Mouse (Mus musculus) embryonic facial prominence, embryonic 10.5 days (tissue): ENCODE measurements around the gene Rps6ka5. TPM values are rescaled to one million over a fixed set of nuclear protein-coding genes. Genes with fewer than 3 reads are reported as not detected.

Source experiments
- DNase-seq: peaks from one replicate; pipeline ENCODE4 v3.0.0-alpha.2; 2017; ENCODE audit warnings: low spot score
- H3K27ac ChIP-seq: fragments of 300-500 bp; sonication (generic); replicated peaks from 2 replicates; pipeline ENCODE4 v1.5.1; 2016; ENCODE audit warnings: mild to moderate bottlenecking
- H3K27me3 ChIP-seq: fragments of 300-500 bp; sonication (generic); replicated peaks from 2 replicates; pipeline ENCODE4 v1.6.1; 2016; ENCODE audit warnings: low read depth, mild to moderate bottlenecking; ENCODE audit not compliant: poor library complexity, severe bottlenecking
- H3K36me3 ChIP-seq: fragments of 300-500 bp; sonication (generic); replicated peaks from 2 replicates; pipeline ENCODE4 v1.6.1; 2016; ENCODE audit warnings: mild to moderate bottlenecking, moderate library complexity
- H3K4me1 ChIP-seq: fragments of 300-500 bp; sonication (generic); 2 replicates; pipeline ENCODE4 v1.6.1; 2016
- H3K4me3 ChIP-seq: fragments of 300-500 bp; sonication (generic); 2 replicates; pipeline ENCODE4 v1.5.1; 2016; ENCODE audit warnings: mild to moderate bottlenecking, moderate library complexity
- H3K9me3 ChIP-seq: fragments of 300-500 bp; sonication (generic); 2 replicates; pipeline ENCODE4 v1.6.1; 2016; ENCODE audit warnings: mild to moderate bottlenecking
- WGBS: fragments of 180-500 bp; shearing (Covaris S2); methylation state at CpG from one replicate; pipeline ENCODE4 v1.1.7; 2016; 5-methylcytosine and 5-hydroxymethylcytosine counted together
- polyA plus RNA-seq: library from polyadenylated mRNA; unstranded; fragments of >200 nt; fragmentation: Nextera tagmentation; extraction: Ambion mirVana; gene quantifications from 2 replicates; pipeline ENCODE4 v1.2.1, GENCODE M21; 2016

Gene Rps6ka5
- polyA plus RNA-seq, 1 experiment from 2014 or later, result 3.6 TPM

- WGBS, result 85% methylated on average over 4 of the region's 4 CpGs
- peaks cover 49% of the 10 kb centered on the region for H3K36me3 ChIP-seq
- DNase-seq, result no peak
- no peaks in the 10 kb centered on the region for H3K9me3 ChIP-seq
- H3K4me3 ChIP-seq, result no peak overlapping the region
- peaks cover 21% of the 10 kb centered on the region for H3K4me1 ChIP-seq
- no peaks in the 10 kb centered on the region for H3K27me3 ChIP-seq
- no peak overlapping the region for H3K27ac ChIP-seq
Observed at GRCm38 (mm10) chr12:100515493-100515892, 211.3 kb downstream of the Rps6ka5 start.

- Histone ChIP-seq H3K27ac (no peak overlapping the region), H3K4me3 (no peak overlapping the region), H3K9me3 (no peaks in the 10 kb centered on the region), H3K36me3 (peaks cover 51% of the 10 kb centered on the region), H3K27me3 (no peaks in the 10 kb centered on the region), H3K4me1 (peaks cover 15% of the 10 kb centered on the region)
- WGBS, result 79% methylated on average over 1 of the region's 1 CpGs
- DNase-seq, result no peak
Observed at GRCm38 (mm10) chr12:100514611-100515010, 212.2 kb downstream of the Rps6ka5 start.

GRCm38 (mm10) chr12:100513131-100513530 lies 213.7 kb downstream of the Rps6ka5 start:
- 94% methylated on average over 5 of the region's 5 CpGs for WGBS
- Histone ChIP-seq H3K4me3 (no peak overlapping the region), H3K27me3 (no peaks in the 10 kb centered on the region), H3K36me3 (peaks cover 55% of the 10 kb centered on the region), H3K9me3 (no peaks in the 10 kb centered on the region), H3K27ac (no peak overlapping the region), H3K4me1 (peaks cover under 1% of the 10 kb centered on the region; the same call in 1 of the 2 replicates)
- DNase-seq, result no peak

- WGBS, result 87% methylated on average over 9 of the region's 9 CpGs
- no peaks in the 10 kb centered on the region for H3K27me3 ChIP-seq
- DNase-seq, result no peak
- H3K27ac ChIP-seq, result no peak overlapping the region
- no peaks in the 10 kb centered on the region; the same call in 1 of the 2 replicates for H3K4me1 ChIP-seq
- H3K4me3 ChIP-seq, result no peak overlapping the region
- peaks cover 51% of the 10 kb centered on the region for H3K36me3 ChIP-seq
- no peaks in the 10 kb centered on the region for H3K9me3 ChIP-seq
Observed at GRCm38 (mm10) chr12:100512641-100513040, 214.1 kb downstream of the Rps6ka5 start.

- H3K27ac ChIP-seq, result no peak overlapping the region
- no peaks in the 10 kb centered on the region for H3K27me3 ChIP-seq
- no peak overlapping the region for H3K4me3 ChIP-seq
- WGBS, result 85% methylated on average over 9 of the region's 9 CpGs
- H3K36me3 ChIP-seq, result peaks cover 31% of the 10 kb centered on the region
- peaks cover 2% of the 10 kb centered on the region; the same call in 1 of the 2 replicates for H3K4me1 ChIP-seq
- DNase-seq, result no peak
- no peaks in the 10 kb centered on the region for H3K9me3 ChIP-seq
Observed at GRCm38 (mm10) chr12:100509615-100510282, 217.0 kb downstream of the Rps6ka5 start.

GRCm38 (mm10) chr12:100508668-100509067 lies 218.1 kb downstream of the Rps6ka5 start:
- H3K4me3 ChIP-seq, result no peak overlapping the region
- H3K36me3 ChIP-seq, result peaks cover 28% of the 10 kb centered on the region
- peaks cover 9% of the 10 kb centered on the region for H3K4me1 ChIP-seq
- H3K9me3 ChIP-seq, result no peaks in the 10 kb centered on the region
- no peak overlapping the region for H3K27ac ChIP-seq
- WGBS, result 87% methylated on average over 5 of the region's 5 CpGs
- DNase-seq, result no peak
- H3K27me3 ChIP-seq, result no peaks in the 10 kb centered on the region

- 96% methylated on average over 1 of the region's 1 CpGs for WGBS
- Histone ChIP-seq H3K4me3 (no peak overlapping the region), H3K9me3 (no peaks in the 10 kb centered on the region), H3K27me3 (no peaks in the 10 kb centered on the region), H3K27ac (no peak overlapping the region), H3K36me3 (peaks cover 8% of the 10 kb centered on the region), H3K4me1 (peaks cover 19% of the 10 kb centered on the region)
- no peak for DNase-seq
Observed at GRCm38 (mm10) chr12:100505484-100505883, 221.3 kb downstream of the Rps6ka5 start.

- Histone ChIP-seq H3K36me3 (peaks cover 13% of the 10 kb centered on the region), H3K27ac (no peak overlapping the region; the same call in 1 of the 2 replicates), H3K4me1 (peaks cover 19% of the 10 kb centered on the region), H3K9me3 (no peaks in the 10 kb centered on the region), H3K27me3 (no peaks in the 10 kb centered on the region), H3K4me3 (no peak overlapping the region)
- 91% methylated on average over 2 of the region's 2 CpGs for WGBS
- no peak for DNase-seq
Observed at GRCm38 (mm10) chr12:100504585-100504984, 222.2 kb downstream of the Rps6ka5 start.

- H3K27ac ChIP-seq, result no peak overlapping the region
- H3K36me3 ChIP-seq, result peaks cover 17% of the 10 kb centered on the region
- H3K9me3 ChIP-seq, result no peaks in the 10 kb centered on the region
- H3K4me3 ChIP-seq, result no peak overlapping the region
- H3K27me3 ChIP-seq, result no peaks in the 10 kb centered on the region
- WGBS, result 88% methylated on average over 4 of the region's 4 CpGs
- peaks cover 19% of the 10 kb centered on the region for H3K4me1 ChIP-seq
- no peak for DNase-seq
Observed at GRCm38 (mm10) chr12:100503659-100504058, 223.1 kb downstream of the Rps6ka5 start.

- Histone ChIP-seq H3K27me3 (no peaks in the 10 kb centered on the region), H3K27ac (no peak overlapping the region), H3K36me3 (peaks cover 26% of the 10 kb centered on the region), H3K9me3 (no peaks in the 10 kb centered on the region), H3K4me3 (no peak overlapping the region), H3K4me1 (peaks cover 19% of the 10 kb centered on the region)
- WGBS, result 86% methylated on average over 3 of the region's 3 CpGs
- DNase-seq, result no peak
Observed at GRCm38 (mm10) chr12:100502544-100502943, 224.2 kb downstream of the Rps6ka5 start.

- peaks cover 19% of the 10 kb centered on the region for H3K4me1 ChIP-seq
- DNase-seq, result no peak
- no peak overlapping the region for H3K27ac ChIP-seq
- no peaks in the 10 kb centered on the region for H3K27me3 ChIP-seq
- 85% methylated on average over 4 of the region's 4 CpGs for WGBS
- no peak overlapping the region for H3K4me3 ChIP-seq
- no peaks in the 10 kb centered on the region for H3K9me3 ChIP-seq
- H3K36me3 ChIP-seq, result peaks cover 39% of the 10 kb centered on the region
Observed at GRCm38 (mm10) chr12:100501261-100501660, 225.5 kb downstream of the Rps6ka5 start.

- Histone ChIP-seq H3K27me3 (no peaks in the 10 kb centered on the region), H3K4me1 (peaks cover 14% of the 10 kb centered on the region), H3K4me3 (no peak overlapping the region), H3K9me3 (no peaks in the 10 kb centered on the region), H3K27ac (no peak overlapping the region), H3K36me3 (peaks cover 54% of the 10 kb centered on the region)
- 91% methylated on average over 13 of the region's 13 CpGs for WGBS
- DNase-seq, result no peak
Observed at GRCm38 (mm10) chr12:100499469-100499868, 227.3 kb downstream of the Rps6ka5 start.
